Mouse (Mus musculus) embryonic facial prominence, embryonic 14.5 days (tissue): ENCODE measurements around the gene Ston2. TPM values are rescaled to one million over a fixed set of nuclear protein-coding genes. Genes with fewer than 3 reads are reported as not detected.

Source experiments
- ATAC-seq: fragments of 200-750 bp; cut with Nextera tagmentation; 2 replicates; pipeline ENCODE4 v1.8.0; 2017; ENCODE audit warnings: low read depth, moderate number of reproducible peaks, moderate TSS enrichment
- DNase-seq: peaks from one replicate; pipeline ENCODE4 v3.0.0-alpha.2; 2015; ENCODE audit warnings: low spot score
- H3K27ac ChIP-seq: fragments of 300-500 bp; sonication (generic); replicated peaks from 2 replicates; pipeline ENCODE4 v1.5.1; 2014; ENCODE audit warnings: low read depth, mild to moderate bottlenecking, low read length, moderate library complexity
- H3K27me3 ChIP-seq: fragments of 300-500 bp; sonication (generic); replicated peaks from 2 replicates; pipeline ENCODE4 v1.6.1; 2014; ENCODE audit warnings: low read length; ENCODE audit not compliant: control insufficient read depth, insufficient read depth
- H3K36me3 ChIP-seq: fragments of 300-500 bp; sonication (generic); 2 replicates; pipeline ENCODE4 v1.6.1; 2014; ENCODE audit warnings: low read length, mixed read lengths; ENCODE audit not compliant: control insufficient read depth, insufficient read depth
- H3K4me1 ChIP-seq: fragments of 300-500 bp; sonication (generic); 2 replicates; pipeline ENCODE4 v1.6.1; 2014; ENCODE audit warnings: antibody characterized with exemption, low read length; ENCODE audit not compliant: control insufficient read depth, insufficient read depth
- H3K4me2 ChIP-seq: fragments of 300-500 bp; sonication (generic); 2 replicates; pipeline ENCODE4 v1.6.1; 2014; ENCODE audit warnings: low read depth, mild to moderate bottlenecking, low read length, moderate library complexity, mixed read lengths
- H3K4me3 ChIP-seq: fragments of 300-500 bp; sonication (generic); 2 replicates; pipeline ENCODE4 v1.5.1; 2014; ENCODE audit warnings: low read depth, mild to moderate bottlenecking, low read length
- H3K9ac ChIP-seq: fragments of 300-500 bp; sonication (generic); 2 replicates; pipeline ENCODE4 v1.6.1; 2014; ENCODE audit warnings: low read depth, mild to moderate bottlenecking, low read length, moderate library complexity, mixed read lengths
- H3K9me3 ChIP-seq: fragments of 300-500 bp; sonication (generic); 2 replicates; pipeline ENCODE4 v1.6.1; 2016; ENCODE audit warnings: low read length; ENCODE audit not compliant: control insufficient read depth
- WGBS: fragments of 180-500 bp; shearing (Covaris S2); extraction: QIAGEN DNeasy Blood & Tissue Kit; methylation state at CpG from one replicate; pipeline ENCODE4 v1.1.7; 2014; 5-methylcytosine and 5-hydroxymethylcytosine counted together
- polyA plus RNA-seq: library from polyadenylated mRNA; unstranded; fragments of >200 nt; fragmentation: Nextera tagmentation; extraction: Ambion mirVana; gene quantifications from 2 replicates; pipeline ENCODE4 v1.2.1, GENCODE M21; 2014

Gene Ston2
- polyA plus RNA-seq, 1 experiment from 2014 or later, result 10.5 TPM

DNA sequence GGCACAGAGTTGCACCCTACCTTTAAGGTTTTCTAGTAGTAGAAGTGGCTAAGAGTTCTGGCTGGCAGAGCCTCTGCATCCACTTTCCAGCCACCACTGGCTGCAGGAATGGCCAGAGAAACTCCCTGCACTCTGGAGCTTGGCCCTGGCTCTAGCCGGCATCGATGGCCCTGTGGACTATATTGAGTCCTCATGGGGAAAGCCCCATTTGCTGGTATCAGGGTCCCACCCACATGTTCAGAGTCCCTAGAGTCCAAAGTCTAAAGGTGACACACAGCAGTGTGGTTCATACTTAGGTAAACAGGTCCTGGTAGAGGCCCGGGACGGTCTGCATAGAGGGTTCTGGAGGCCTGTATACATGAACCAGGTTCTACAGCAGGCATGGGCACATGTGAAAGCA lies 92.0 kb downstream of the Ston2 start:
- Histone ChIP-seq H3K9me3 (no peaks in the 10 kb centered on the region), H3K36me3 (no peaks in the 10 kb centered on the region), H3K27ac (no peak overlapping the region), H3K4me1 (no peaks in the 10 kb centered on the region), H3K4me3 (no peak overlapping the region), H3K27me3 (no peaks in the 10 kb centered on the region), H3K9ac (no peak overlapping the region), H3K4me2 (no peak overlapping the region)
- WGBS, result 89% methylated on average over 4 of the region's 4 CpGs
- DNase-seq (no peak), ATAC-seq (peak; percentile 19; the same call in 1 of the 2 replicates)

DNA sequence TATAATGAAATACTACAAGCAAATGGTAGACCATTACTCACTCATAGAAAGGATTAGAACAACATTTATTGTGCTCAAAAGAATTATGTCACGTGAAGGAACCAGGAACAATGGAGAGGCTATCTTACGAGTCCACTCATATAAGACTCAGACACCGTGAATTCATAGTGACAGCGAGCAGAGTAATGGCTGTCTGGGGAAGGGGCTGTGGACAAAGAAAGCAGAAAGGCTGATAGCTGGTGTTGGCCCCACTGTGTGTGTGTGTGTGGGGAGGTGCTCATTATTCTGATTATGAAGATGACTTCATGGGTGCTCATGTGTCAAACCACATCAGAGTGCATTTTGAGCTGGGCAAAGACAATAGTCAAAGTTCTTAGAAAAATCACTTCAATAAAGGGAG lies 92.4 kb downstream of the Ston2 start:
- no peaks in the 10 kb centered on the region for H3K9me3 ChIP-seq
- no peaks in the 10 kb centered on the region for H3K36me3 ChIP-seq
- ATAC-seq, result peak; percentile 84; the same call in 1 of the 2 replicates

GRCm38 (mm10) chr12:91694748-91695147 lies 93.4 kb downstream of the Ston2 start:
- DNase-seq, result no peak
- Histone ChIP-seq H3K27ac (no peak overlapping the region), H3K36me3 (no peaks in the 10 kb centered on the region), H3K9ac (no peak overlapping the region), H3K4me3 (no peak overlapping the region), H3K9me3 (no peaks in the 10 kb centered on the region), H3K4me1 (no peaks in the 10 kb centered on the region), H3K27me3 (no peaks in the 10 kb centered on the region), H3K4me2 (no peak overlapping the region)
- no peak for ATAC-seq
- WGBS, result 75% methylated on average over 4 of the region's 4 CpGs

More for the DNA sequence above, 92.4 kb downstream of the Ston2 start:
- 86% methylated on average over 4 of the region's 4 CpGs for WGBS
- no peak overlapping the region for H3K4me3 ChIP-seq
- no peak overlapping the region for H3K9ac ChIP-seq
- no peaks in the 10 kb centered on the region for H3K4me1 ChIP-seq
- H3K4me2 ChIP-seq, result no peak overlapping the region
- peak; percentile 63 for DNase-seq
- H3K27ac ChIP-seq, result no peak overlapping the region
- no peaks in the 10 kb centered on the region for H3K27me3 ChIP-seq

GRCm38 (mm10) chr12:91693566-91693965 lies 94.6 kb downstream of the Ston2 start:
- H3K4me2 ChIP-seq, result no peak overlapping the region
- H3K27ac ChIP-seq, result peak overlapping the region; percentile 63
- H3K4me3 ChIP-seq, result no peak overlapping the region
- no peaks in the 10 kb centered on the region for H3K4me1 ChIP-seq
- peak; percentile 84 for DNase-seq
- 60% methylated on average over 7 of the region's 7 CpGs for WGBS
- no peaks in the 10 kb centered on the region for H3K9me3 ChIP-seq
- peak; percentile 59; the same call in 1 of the 2 replicates for ATAC-seq
- H3K36me3 ChIP-seq, result no peaks in the 10 kb centered on the region
- no peaks in the 10 kb centered on the region for H3K27me3 ChIP-seq
- no peak overlapping the region for H3K9ac ChIP-seq

- H3K36me3 ChIP-seq, result no peaks in the 10 kb centered on the region
- ATAC-seq (no peak), DNase-seq (no peak)
- no peaks in the 10 kb centered on the region for H3K9me3 ChIP-seq
- no peak overlapping the region for H3K4me2 ChIP-seq
- H3K4me1 ChIP-seq, result no peaks in the 10 kb centered on the region
- H3K27ac ChIP-seq, result peak overlapping the region; percentile 44
- H3K4me3 ChIP-seq, result no peak overlapping the region
- H3K9ac ChIP-seq, result no peak overlapping the region
- WGBS, result 74% methylated on average over 3 of the region's 3 CpGs
- no peaks in the 10 kb centered on the region for H3K27me3 ChIP-seq
Measured at GRCm38 (mm10) chr12:91692991-91693390, 95.2 kb downstream of the Ston2 start.

DNA sequence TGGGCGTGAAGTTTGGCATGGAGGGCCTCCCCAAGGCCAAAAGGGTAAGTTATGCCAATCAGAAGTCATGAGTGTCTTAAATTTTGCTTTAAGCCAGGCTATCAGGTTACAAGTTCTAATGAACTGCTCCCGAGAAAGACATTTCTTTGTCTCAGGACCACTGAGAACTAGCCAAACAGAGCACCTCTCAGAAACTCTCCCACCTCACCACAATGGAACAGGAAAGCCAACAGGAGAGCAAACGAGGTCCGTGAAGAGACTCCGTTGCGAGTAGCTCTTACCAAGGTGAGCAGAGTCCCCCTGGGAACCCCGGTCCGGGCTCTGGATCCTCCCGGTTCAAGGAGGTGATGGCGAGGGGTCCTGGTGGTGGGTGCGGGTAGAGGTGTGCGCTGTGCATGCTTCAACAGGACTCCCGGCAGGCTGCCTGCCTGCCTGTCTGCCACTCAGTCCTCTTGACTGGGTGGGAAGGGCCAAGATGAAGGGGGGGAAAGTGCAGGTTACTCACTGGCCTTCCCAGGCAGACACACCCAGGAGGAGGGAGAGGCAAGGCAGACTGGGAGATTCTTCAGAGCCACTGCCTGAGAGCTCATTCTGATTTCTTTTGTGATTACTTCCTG lies 102.4 kb downstream of the Ston2 start:
- H3K9me3 ChIP-seq, result no peaks in the 10 kb centered on the region
- peak overlapping the region; percentile 52 for H3K4me2 ChIP-seq
- H3K4me1 ChIP-seq, result peaks cover 26% of the 10 kb centered on the region
- DNase-seq (peak; percentile 81), ATAC-seq (peak; percentile 72)
- peak overlapping the region; percentile 58 for H3K27ac ChIP-seq
- H3K27me3 ChIP-seq, result no peaks in the 10 kb centered on the region
- whole genome bisulfite sequencing, result 14% methylated on average over 13 of the region's 13 CpGs
- H3K4me3 ChIP-seq, result peak overlapping the region; percentile 25
- peak overlapping the region; percentile 43 for H3K9ac ChIP-seq
- no peaks in the 10 kb centered on the region for H3K36me3 ChIP-seq

GRCm38 (mm10) chr12:91684840-91685415 lies 103.3 kb downstream of the Ston2 start:
- no peaks in the 10 kb centered on the region for H3K9me3 ChIP-seq
- DNase-seq (peak; percentile 38), ATAC-seq (peak; percentile 31; the same call in 1 of the 2 replicates)
- H3K4me2 ChIP-seq, result peak overlapping the region; percentile 52
- WGBS, result 28% methylated on average over 11 of the region's 11 CpGs
- H3K27me3 ChIP-seq, result no peaks in the 10 kb centered on the region
- H3K9ac ChIP-seq, result peak overlapping the region; percentile 30; the same call in 1 of the 2 replicates
- peak overlapping the region; percentile 40; the same call in 1 of the 2 replicates for H3K27ac ChIP-seq
- H3K36me3 ChIP-seq, result no peaks in the 10 kb centered on the region
- H3K4me1 ChIP-seq, result peaks cover 31% of the 10 kb centered on the region
- peak overlapping the region; percentile 25 for H3K4me3 ChIP-seq

- DNase-seq, result peak; percentile 75
- Histone ChIP-seq H3K9me3 (no peaks in the 10 kb centered on the region), H3K27ac (peak overlapping the region; percentile 40; the same call in 1 of the 2 replicates), H3K4me2 (peak overlapping the region; percentile 52), H3K4me1 (peaks cover 36% of the 10 kb centered on the region), H3K4me3 (peak overlapping the region; percentile 25), H3K27me3 (no peaks in the 10 kb centered on the region), H3K9ac (peak overlapping the region; percentile 30; the same call in 1 of the 2 replicates), H3K36me3 (no peaks in the 10 kb centered on the region)
- 16% methylated on average over 15 of the region's 15 CpGs for WGBS
- peak; percentile 44; the same call in 1 of the 2 replicates for ATAC-seq
Measured at GRCm38 (mm10) chr12:91684101-91684839, 103.9 kb downstream of the Ston2 start.
